Mouse (Mus musculus) hindbrain, embryonic 16.5 days (tissue): Measurements from ENCODE around the gene Sept9. TPM values are rescaled to one million over a fixed set of nuclear protein-coding genes. Genes with fewer than 3 reads are reported as not detected.

Experiments used
- ATAC-seq: fragments of 200-750 bp; cut with Nextera tagmentation; 2 replicates; pipeline ENCODE4 v1.8.0; 2017; ENCODE audit warnings: moderate TSS enrichment, moderate library complexity
- H3K27ac ChIP-seq: fragments of 300-500 bp; sonication (generic); 2 replicates; pipeline ENCODE4 v1.5.1; 2014; ENCODE audit warnings: low read depth, mild to moderate bottlenecking, control low read depth, low read length, moderate library complexity
- H3K27me3 ChIP-seq: fragments of 300-500 bp; sonication (generic); replicated peaks from 2 replicates; pipeline ENCODE4 v1.6.1; 2014; ENCODE audit warnings: low read length; ENCODE audit not compliant: control insufficient read depth, insufficient read depth
- H3K36me3 ChIP-seq: fragments of 300-500 bp; sonication (generic); 2 replicates; pipeline ENCODE4 v1.6.1; 2014; ENCODE audit warnings: mild to moderate bottlenecking, low read length, moderate library complexity, mixed read lengths; ENCODE audit not compliant: control insufficient read depth, insufficient read depth
- H3K4me1 ChIP-seq: fragments of 300-500 bp; sonication (generic); 2 replicates; pipeline ENCODE4 v1.6.1; 2014; ENCODE audit warnings: low read depth, low read length; ENCODE audit not compliant: control insufficient read depth, insufficient read depth
- H3K4me2 ChIP-seq: fragments of 300-500 bp; sonication (generic); 2 replicates; pipeline ENCODE4 v1.6.1; 2014; ENCODE audit warnings: mild to moderate bottlenecking, low read length, control low read depth, moderate library complexity
- H3K4me3 ChIP-seq: fragments of 300-500 bp; sonication (generic); 2 replicates; pipeline ENCODE4 v1.5.1; 2014; ENCODE audit warnings: mild to moderate bottlenecking, low read length, control low read depth, moderate library complexity
- H3K9ac ChIP-seq: fragments of 300-500 bp; sonication (generic); 2 replicates; pipeline ENCODE4 v1.6.1; 2014; ENCODE audit warnings: low read depth, mild to moderate bottlenecking, control low read depth, low read length, moderate library complexity
- H3K9me3 ChIP-seq: fragments of 300-500 bp; sonication (generic); 2 replicates; pipeline ENCODE4 v1.6.1; 2014; ENCODE audit warnings: mild to moderate bottlenecking, low read length, moderate library complexity; ENCODE audit not compliant: control insufficient read depth
- WGBS: fragments of 180-500 bp; shearing (Covaris S2); extraction: QIAGEN DNeasy Blood & Tissue Kit; methylation state at CpG from one replicate; pipeline ENCODE4 v1.1.7; 2014; 5-methylcytosine and 5-hydroxymethylcytosine counted together
- polyA plus RNA-seq: library from polyadenylated mRNA; unstranded; fragments of >200 nt; fragmentation: Nextera tagmentation; extraction: Ambion mirVana; gene quantifications from 2 replicates; pipeline ENCODE4 v1.2.1, GENCODE M21; 2015

The Sept9 gene
- polyA plus RNA-seq, 1 experiment from 2014 or later, result 109 TPM

DNA sequence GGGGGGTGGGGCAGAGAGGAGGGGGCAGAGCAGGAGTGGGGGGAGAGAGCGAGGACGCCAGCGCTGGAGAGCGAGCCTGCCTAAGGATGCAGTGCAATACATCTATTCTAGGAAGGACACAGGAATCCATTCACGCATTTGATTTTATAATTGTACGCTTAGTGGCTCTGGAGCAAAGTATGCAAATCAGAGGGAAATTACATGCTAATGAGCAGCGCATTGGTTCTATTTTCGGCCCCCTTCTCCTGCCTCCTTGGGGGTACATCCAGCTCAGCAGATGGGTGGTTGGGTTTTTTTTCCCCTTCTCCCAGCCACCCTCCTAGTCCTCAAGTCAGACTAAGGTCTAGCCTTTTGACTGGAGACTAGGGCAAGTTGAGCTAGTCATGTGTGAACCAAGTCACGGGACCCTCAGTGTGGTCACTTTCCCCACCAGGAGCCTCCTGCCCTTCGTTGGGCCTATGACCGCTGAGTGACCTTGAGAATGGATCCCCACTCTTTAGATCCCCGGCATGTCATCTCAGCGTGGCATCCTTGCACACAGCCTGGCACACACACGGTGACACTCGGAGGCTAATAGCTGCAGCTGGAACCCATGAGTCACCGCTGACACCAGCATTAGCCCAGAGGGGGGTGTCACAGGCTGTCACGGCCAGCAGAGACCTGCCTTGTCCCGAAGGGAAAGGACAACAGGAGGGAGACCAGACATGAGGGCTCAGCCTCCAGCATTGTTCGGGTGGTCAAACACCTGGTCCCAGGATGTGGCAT lies 29.5 kb upstream of the Sept9 start:
- Histone ChIP-seq H3K27ac (no peak overlapping the region), H3K4me3 (no peak overlapping the region), H3K27me3 (no peaks in the 10 kb centered on the region), H3K9me3 (no peaks in the 10 kb centered on the region), H3K4me1 (peaks cover 10% of the 10 kb centered on the region), H3K9ac (no peak overlapping the region), H3K4me2 (no peak overlapping the region), H3K36me3 (no peaks in the 10 kb centered on the region)
- no peak for ATAC-seq
- WGBS, result 72% methylated on average over 19 of the region's 19 CpGs

- WGBS, result 34% methylated on average over 18 of the region's 18 CpGs
These were observed 25.2 kb upstream of the Sept9 start for GRCm38 (mm10) chr11:117174098-117174892.

GRCm38 (mm10) chr11:117174924-117175323 lies 24.5 kb upstream of the Sept9 start:
- Histone ChIP-seq H3K27ac (0 out of 2 replicates have a peak overlapping the region, but pooled peaks have one; percentile 45), H3K4me1 (peaks cover 9% of the 10 kb centered on the region), H3K4me3 (peak overlapping the region; percentile 7; the same call in 1 of the 2 replicates), H3K4me2 (peak overlapping the region; percentile 42), H3K9me3 (no peaks in the 10 kb centered on the region; the same call in 1 of the 2 replicates), H3K9ac (no peak overlapping the region), H3K36me3 (no peaks in the 10 kb centered on the region), H3K27me3 (no peaks in the 10 kb centered on the region)
- WGBS, result 54% methylated on average over 15 of the region's 15 CpGs
- no peak for ATAC-seq

More at GRCm38 (mm10) chr11:117174098-117174892, 25.2 kb upstream of the Sept9 start:
- peak overlapping the region; percentile 45 for H3K27ac ChIP-seq
- H3K36me3 ChIP-seq, result no peaks in the 10 kb centered on the region
- H3K9ac ChIP-seq, result peak overlapping the region; percentile 11; the same call in 1 of the 2 replicates
- peaks cover 9% of the 10 kb centered on the region for H3K4me1 ChIP-seq
- ATAC-seq, result no peak
- H3K9me3 ChIP-seq, result no peaks in the 10 kb centered on the region
- no peaks in the 10 kb centered on the region for H3K27me3 ChIP-seq
- peak overlapping the region; percentile 7; the same call in 1 of the 2 replicates for H3K4me3 ChIP-seq
- peak overlapping the region; percentile 42 for H3K4me2 ChIP-seq

GRCm38 (mm10) chr11:117175472-117175871 lies 24.0 kb upstream of the Sept9 start:
- H3K4me1 ChIP-seq, result peaks cover 9% of the 10 kb centered on the region
- no peaks in the 10 kb centered on the region for H3K27me3 ChIP-seq
- ATAC-seq, result no peak
- no peak overlapping the region for H3K4me3 ChIP-seq
- H3K4me2 ChIP-seq, result no peak overlapping the region
- no peaks in the 10 kb centered on the region; the same call in 1 of the 2 replicates for H3K9me3 ChIP-seq
- no peak overlapping the region for H3K9ac ChIP-seq
- no peak overlapping the region for H3K27ac ChIP-seq
- WGBS, result 82% methylated on average over 12 of the region's 12 CpGs
- no peaks in the 10 kb centered on the region for H3K36me3 ChIP-seq

DNA sequence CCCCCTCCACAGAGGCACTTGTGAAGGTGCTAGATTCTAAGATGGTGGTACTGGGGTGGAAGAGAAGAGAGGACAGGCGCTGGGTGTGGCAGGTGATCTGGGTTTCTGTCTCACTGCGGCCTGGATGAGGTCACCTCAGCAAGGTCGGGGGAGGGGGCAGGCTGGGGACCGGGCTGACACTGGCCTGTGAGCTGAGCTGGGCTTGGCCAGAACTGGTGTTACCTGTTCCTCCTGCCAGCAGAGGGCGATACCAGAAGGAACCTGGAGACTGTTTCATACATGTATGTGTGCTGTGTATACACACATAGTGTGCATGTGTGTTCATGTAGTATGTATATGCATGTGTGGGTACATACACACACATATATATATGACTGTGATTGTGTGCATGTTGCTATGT lies 23.2 kb upstream of the Sept9 start:
- H3K36me3 ChIP-seq, result no peaks in the 10 kb centered on the region
- no peak overlapping the region for H3K9ac ChIP-seq
- no peak overlapping the region for H3K4me2 ChIP-seq
- H3K27me3 ChIP-seq, result no peaks in the 10 kb centered on the region
- no peak for ATAC-seq
- H3K4me1 ChIP-seq, result peaks cover 9% of the 10 kb centered on the region
- peaks cover 3% of the 10 kb centered on the region; the same call in 1 of the 2 replicates for H3K9me3 ChIP-seq
- no peak overlapping the region for H3K27ac ChIP-seq
- H3K4me3 ChIP-seq, result no peak overlapping the region
- 28% methylated on average over 5 of the region's 5 CpGs for WGBS

DNA sequence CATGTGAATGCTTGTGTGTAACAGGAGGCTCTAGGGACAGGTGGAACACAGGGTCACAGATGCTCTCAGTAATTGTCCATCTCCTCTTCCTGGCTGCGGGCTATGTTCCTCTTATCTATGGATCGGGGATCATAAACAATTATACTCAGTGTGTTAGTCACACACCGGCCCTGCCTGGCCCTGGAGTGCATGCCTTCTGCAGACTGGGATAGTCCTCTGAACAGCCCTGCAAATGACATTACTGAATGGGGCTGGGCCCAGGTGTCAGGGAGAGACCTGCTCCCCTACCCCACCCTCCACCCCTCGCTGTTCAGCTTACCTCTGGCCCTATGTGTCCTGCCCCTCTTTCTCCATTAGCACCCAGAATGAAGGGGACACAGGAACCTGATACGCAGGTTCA lies 22.6 kb upstream of the Sept9 start:
- H3K27ac ChIP-seq, result no peak overlapping the region
- H3K9ac ChIP-seq, result no peak overlapping the region
- peaks cover 4% of the 10 kb centered on the region for H3K9me3 ChIP-seq
- WGBS, result 69% methylated on average over 5 of the region's 5 CpGs
- ATAC-seq, result peak; percentile 37; the same call in 1 of the 2 replicates
- H3K4me1 ChIP-seq, result peaks cover 9% of the 10 kb centered on the region
- no peak overlapping the region for H3K4me2 ChIP-seq
- no peaks in the 10 kb centered on the region for H3K27me3 ChIP-seq
- no peak overlapping the region for H3K4me3 ChIP-seq
- no peaks in the 10 kb centered on the region for H3K36me3 ChIP-seq

DNA sequence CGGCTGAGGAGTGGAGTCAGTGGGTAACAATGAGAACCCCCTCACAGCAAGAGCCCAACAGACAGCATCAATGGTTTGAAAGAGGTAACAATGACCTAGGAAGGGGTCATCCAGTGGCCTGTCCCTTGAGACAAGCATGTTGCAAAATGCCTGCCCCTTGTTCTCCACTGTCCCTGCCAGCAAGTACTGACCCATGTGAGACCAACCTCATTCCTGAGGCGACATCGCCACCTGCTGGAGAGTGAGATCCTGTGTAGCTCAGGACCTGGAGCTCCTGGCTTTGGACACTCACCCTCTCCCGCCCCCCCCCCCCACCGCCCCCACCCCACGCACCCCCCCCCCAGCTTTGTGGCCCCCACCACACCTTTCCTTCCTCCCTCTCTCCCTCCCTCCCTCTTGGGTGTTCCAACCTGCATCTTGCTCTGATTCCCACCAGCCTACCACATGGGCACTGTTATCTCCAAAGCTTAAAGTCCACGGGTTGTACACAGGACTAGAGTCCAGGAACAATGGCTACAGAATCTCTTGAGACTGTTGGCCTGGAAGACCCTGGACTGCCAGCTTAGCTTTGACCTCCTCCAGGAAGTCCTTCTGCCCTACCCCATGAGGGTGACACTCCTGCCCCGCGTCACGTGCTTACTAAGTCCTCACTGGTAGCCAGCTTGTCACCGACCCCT lies 22.0 kb upstream of the Sept9 start:
- 50% methylated on average over 9 of the region's 11 CpGs for WGBS
- H3K4me1 ChIP-seq, result peaks cover 9% of the 10 kb centered on the region
- peak; percentile 77; the same call in 1 of the 2 replicates for ATAC-seq
- no peak overlapping the region for H3K9ac ChIP-seq
- H3K36me3 ChIP-seq, result no peaks in the 10 kb centered on the region
- no peak overlapping the region for H3K4me2 ChIP-seq
- peaks cover 8% of the 10 kb centered on the region for H3K9me3 ChIP-seq
- no peaks in the 10 kb centered on the region for H3K27me3 ChIP-seq
- H3K27ac ChIP-seq, result no peak overlapping the region
- no peak overlapping the region for H3K4me3 ChIP-seq

GRCm38 (mm10) chr11:117179902-117180301 lies 19.6 kb upstream of the Sept9 start:
- Histone ChIP-seq H3K27me3 (no peaks in the 10 kb centered on the region), H3K36me3 (no peaks in the 10 kb centered on the region), H3K4me1 (peaks cover 3% of the 10 kb centered on the region), H3K9me3 (peaks cover 11% of the 10 kb centered on the region), H3K9ac (no peak overlapping the region), H3K4me2 (no peak overlapping the region), H3K27ac (no peak overlapping the region), H3K4me3 (no peak overlapping the region)
- ATAC-seq, result no peak
- 83% methylated on average over 5 of the region's 5 CpGs for WGBS
